Mouse (Mus musculus) brain, adult 2 months (tissue): ENCODE results near the gene Rab5if.
A peak's percentile ranks its signal among the peaks of the same experiment; 100 is the strongest.
"Not testable (repeated sequence)": the region's sequence is repeated elsewhere in the genome, so short reads cannot be mapped to it uniquely, and the experiment has no call there.

Experiments used
- DNase-seq: peaks from one replicate; pipeline ENCODE4 v3.0.0; 2011; ENCODE audit warnings: low read depth, low spot score

Rab5if gene

DNA sequence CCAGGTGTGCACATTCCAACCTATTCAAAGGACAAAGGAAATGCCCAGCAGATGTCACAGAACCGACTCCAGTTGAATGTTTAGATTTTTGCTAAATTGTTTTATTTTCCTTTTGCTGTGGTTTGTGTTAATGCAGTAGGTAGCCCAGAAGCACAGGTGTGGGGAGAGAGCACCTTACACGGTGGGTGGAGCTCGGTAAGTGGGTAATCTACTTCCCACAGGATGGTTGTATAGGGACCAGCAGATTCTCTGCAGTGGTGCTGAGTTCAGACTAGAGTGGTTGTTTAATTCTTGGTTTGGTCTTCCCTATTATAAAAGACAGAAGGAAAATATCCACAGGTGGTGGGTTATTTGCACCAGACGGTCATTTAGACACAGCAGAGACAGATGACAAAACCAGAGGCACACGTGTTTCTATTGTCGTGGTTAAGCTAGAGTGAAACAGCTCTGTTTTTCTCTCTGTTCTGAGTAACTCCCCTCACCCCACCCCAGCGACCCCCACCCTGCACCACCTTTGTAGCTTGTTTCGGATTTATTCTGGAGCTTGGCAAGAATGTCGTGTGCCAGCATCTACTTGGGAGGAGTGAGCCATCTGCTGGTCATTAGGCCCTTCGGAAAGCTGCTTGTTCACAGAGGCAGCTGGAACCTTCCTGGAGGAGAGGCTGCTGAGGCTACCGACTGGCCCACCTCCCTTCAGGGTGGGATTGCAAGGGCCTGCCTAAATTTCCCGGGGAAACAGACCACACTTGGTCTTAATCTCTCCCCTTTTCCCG is 8.7 kb upstream of the Rab5if start:
- peak; percentile 88 for DNase-seq

DNA sequence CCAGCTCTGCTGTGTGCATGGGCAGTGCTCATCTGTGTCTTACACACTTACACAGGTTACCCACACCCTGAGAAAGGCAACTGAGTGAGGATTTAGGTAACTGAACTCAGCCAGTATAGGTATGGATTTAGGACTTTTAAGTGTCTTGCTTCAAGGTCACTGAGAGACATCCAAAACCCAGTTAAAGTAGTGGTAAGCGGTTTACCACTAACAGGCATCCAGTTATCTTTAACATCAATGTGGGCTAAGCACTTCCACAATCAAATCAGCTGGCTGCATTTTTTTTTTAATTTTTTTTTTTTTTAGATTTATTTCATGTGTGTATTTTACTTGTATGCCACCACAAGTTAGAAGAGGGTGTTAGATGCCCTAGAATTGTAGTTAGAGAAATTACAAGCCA is 6.6 kb upstream of the Rab5if start:
- no peak for DNase-seq

DNA sequence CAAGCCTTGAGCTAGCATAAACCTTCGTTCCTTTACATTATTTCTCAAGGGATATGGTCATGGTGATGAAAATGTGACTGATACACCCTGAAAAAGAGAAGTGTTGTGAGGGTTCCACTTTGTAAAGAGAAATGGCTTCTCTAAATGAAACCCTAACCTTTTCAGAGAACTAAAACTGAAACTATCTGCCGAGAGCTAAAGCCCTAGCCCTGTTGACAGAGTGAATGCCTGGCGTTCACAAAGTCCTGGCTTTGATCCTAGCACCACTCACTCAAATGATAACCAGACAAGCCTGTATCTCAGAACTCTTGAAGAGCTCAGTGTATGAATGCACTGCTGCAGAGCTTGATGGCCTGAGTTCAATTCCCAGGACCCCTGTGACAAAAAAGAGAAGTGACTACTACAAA is 5.5 kb upstream of the Rab5if start:
- no peak for DNase-seq

DNA sequence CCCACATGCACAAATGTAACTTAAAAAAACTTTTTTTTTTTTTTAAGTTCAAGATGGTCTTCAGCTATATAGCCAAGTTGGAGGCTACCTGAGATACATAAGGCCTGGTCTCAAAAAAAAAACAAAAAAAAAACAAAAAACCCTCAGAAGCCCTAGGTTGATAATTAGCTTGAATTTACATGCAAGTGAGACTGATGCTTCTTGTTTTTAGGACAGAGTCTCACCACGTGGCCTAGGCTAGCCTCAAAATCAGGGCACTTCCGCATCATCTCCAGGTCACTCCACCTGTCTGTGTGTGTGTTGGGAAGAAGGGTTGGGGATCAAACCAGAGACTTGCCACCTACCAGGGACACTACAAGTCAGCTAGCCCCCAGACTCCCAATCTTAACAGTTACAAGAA is 5.1 kb upstream of the Rab5if start, which contains the start of gene 4930518I15Rik:
TSS of gene 4930518I15Rik (minus strand) at position 112 of the 400 bp plus-strand sequence.
- DNase-seq: no peak

DNA sequence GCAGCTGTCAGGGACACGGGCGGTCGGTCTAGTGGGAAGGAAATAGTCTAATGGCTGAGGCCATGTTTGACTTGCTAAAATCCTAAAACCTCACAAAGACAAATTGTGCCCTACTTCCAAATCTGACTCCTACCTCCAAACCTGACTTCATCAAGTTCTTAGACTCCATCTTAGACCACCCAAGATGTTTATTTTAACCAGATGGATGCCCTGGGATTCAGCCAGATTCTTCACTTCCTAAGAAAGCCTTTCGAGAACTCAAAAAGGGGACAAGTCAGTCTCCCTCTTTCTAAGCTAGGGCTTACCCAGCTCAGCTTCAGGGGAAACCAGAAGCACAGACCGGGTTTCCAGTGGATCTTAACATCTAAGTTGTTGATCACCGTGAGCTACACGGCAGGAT is 4.3 kb upstream of the Rab5if start:
- no peak for DNase-seq

DNA sequence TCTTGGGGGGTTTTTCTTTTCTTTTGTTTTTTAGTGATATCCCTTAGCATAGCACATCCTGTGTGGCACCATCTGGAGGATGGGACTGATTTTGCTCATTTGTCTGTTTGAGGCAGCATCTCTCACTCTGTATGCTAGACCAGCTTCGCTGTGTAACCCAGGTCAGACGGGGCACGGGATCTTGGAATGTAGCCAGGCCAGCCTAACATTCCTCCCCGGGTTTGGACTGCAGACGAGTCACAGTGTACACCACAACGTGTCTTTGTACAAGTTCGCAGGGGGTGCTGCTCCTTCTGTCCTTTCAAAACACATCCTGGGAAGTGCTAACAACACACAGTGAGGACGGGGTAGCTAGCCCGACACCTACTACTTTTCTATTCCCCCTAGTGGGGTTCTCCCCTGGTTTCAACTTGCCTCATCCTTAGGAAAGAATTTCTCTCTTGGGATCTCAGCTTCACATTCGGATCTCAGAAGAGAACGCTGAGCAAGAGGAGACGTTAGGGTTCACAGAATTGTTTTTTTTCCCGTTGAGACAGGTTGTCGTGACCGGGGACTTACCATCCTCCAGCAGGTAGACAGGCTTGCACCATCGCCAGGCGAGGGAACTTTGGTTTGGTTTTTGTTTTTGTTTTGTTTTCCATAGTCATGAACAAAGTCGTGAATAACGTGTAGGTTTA is 749 bp upstream of the Rab5if start:
- peak; percentile 32 for DNase-seq

DNA sequence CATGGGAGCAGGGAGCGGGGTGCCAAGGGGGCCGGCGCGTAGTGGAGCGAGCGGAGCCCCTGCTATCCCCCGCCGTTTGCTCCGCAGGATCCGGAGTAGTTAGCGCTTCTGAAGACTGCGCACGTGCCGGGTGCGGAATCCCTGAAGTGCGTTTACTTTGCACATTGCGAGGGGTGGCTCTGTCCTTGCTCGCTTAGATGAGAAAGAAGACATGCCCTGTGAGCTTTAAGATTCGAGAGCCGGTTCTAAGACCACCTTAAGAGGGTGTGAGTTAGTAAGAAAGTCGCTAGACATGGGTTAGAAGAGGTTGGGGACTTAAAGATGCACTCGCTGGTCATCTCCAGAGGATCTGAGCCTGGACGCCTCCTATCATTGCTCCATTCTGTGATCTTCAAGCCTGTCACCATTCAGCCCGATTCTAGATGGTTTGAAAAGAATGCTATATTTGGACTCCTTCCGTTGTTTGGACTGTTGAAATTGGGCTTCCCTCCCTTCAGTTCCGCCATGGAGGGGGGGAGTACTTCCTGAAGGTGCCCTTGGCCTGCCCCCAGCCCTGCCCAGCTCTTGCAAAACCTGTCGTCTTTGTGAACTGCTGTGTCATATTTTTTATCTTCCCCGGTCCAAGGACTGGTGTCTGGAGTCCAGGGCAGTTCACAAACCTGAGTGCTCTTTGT is 696 bp downstream of the Rab5if start:
- peak; percentile 18 for DNase-seq

DNA sequence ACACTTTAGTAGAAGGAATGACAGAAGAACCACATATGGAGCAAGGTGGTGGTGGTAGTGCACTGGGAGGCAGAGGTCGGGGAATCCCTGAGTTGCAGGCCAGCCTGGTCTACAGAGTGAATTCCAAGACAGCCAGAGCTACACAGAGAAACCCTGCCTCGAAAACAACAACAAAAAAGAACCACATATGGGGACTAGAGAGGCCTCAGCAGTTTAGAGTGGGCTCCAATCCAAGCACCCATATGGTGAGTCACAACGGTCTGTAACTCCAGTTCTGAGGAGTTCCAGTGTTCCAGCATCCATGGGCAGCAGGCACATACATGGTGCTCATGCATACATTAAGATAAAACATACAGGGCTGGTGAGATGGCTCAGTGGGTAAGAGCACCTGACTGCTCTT is 1.6 kb downstream of the Rab5if start:
- peak; percentile 55 for DNase-seq

DNA sequence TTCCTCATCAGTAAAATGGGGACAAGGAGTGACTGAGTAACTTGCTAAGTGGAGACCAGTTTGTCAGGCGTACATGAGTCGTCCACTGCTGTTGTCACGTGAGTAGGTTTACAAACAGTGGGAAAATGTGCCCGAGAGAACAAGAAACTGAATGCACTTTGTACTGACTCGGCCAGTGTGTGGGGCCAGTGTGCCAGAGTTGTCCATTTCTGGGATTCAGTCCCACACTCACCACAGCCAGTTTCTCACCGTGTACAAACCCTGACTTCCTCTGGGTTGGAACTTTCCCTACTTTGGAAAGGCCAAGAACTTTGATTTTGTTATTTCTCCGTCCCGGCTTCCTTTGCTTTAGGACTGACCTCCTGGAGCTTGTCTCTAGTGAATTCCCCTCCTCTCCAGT is 6.1 kb downstream of the Rab5if start:
- DNase-seq: peak; percentile 49

DNA sequence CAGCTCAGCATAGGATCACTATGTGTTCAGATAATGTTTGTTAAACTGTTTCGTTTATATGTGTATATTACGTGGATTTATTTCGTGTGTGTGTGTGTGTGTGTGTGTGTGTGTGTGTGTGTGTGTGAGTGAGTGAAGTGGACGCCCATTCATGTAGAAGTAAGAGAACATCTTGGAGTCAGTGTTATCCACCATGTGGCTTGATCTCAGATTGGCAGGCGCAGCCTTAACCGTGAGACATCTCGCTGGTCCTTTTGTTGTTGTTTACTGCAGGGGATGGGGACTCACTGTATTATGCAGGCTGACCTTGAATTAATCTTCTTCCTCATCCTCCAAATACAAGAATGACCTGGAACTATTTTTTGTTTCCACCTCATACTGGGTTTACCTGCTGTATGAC is 6.6 kb downstream of the Rab5if start:
- DNase-seq: no peak

DNA sequence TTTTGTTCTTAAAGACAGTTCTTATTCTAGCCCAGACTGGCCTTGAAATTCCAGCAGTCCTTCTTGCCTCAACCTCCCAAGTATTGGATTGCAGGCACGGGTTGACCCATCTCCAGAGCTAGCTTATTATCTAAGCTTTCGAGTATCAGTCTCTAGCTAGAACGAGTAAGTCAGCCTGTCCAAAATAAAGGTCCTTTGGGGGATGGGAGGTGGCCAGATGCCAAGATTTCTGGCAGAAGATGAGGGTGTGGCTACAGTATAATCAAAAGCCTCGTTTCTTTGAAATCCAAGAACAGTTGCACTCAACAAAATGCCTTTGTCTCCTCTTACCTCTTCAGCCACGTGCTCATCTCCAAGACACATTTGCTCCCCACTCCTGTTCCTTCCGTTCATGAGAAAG is 7.6 kb downstream of the Rab5if start:
- no peak for DNase-seq

DNA sequence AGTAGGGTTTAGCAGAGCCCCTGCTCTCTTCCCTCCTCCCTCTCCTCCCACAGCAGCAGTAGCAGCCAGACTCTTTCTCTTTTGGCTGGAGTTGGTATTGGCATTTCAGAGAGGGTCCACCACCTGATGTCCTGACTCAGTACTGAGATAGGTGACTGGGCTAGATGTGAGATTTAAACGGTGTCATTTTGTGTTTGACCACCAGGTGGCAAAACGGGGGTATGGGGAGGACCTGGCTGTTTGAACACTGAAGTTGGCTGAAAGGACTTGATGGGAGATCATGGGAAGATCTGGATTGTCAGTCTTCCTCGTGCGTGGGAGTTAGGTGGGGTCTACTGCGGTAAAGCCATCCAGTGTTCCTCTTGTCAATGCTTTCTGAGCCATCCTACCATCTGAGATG is 10.7 kb downstream of the Rab5if start:
- peak; percentile 90 for DNase-seq

DNA sequence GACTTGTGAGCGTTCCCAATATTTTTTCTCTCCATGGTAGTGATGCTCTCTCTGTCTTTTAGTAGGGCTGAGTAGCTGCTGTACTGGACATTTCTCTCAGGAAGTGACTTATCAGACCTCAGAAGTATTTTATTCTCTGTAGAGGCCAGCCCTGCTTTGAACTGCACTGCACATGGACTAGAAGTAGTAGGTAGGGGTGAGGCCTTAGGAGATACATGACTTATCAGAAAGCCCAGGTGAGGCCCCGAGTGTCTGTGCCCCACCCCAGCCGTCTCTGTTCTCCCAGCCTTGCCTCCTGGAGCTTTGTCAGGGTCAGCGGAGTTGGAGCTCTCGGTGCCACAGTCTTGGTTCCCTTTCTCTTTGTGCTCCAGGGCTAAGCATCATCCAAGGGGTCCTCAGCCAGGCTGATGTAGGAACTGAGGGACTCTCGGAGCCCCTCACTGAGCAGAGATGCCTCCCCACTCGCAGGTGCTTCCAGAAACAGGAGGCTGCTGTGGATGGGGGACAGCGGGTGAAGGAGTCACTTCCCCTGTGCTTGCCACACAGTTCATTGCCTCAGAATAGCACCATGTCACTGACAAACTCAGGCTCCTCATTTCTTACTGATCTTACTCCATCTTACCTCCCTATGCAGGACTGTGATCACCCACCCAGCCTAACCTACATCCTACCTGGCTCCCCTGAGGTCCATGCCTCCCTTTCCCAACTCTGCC is 11.3 kb downstream of the Rab5if start:
- DNase-seq: no peak

DNA sequence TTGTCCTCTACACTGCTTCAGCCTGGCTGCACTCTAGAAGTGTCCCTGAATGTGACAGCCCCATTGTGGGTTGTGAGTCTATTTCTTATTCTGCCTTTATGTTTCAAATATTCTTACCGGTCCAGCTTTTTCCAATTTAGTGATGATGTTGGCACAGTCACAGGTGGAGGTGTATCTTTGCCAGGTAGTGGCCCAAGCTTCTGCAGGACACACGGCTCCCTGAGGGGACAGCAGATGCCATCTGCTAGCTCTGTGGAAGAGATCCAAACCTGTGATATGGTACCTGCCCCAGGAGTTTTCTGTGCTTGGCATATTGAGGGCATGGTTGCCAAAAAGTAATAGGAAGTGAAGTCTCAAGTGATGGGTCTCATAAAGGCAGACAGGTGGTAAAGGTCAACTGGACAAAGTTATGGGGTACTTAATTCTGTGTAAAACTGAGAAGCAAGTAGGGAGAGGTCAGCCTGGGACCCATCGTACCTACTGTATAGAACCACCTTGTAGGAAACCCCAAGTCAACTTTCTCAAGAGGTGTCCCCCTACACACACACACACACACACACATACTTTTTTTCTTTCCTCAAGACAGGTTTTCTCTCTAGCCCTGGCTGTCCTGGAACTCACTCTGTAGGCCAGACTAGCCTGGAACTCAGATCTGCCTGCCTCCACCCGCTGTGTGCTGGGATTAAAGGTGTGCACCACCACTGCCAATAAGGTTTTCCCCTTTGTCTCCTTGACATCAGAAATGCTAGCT is 12.0 kb downstream of the Rab5if start:
- peak; percentile 98 for DNase-seq

DNA sequence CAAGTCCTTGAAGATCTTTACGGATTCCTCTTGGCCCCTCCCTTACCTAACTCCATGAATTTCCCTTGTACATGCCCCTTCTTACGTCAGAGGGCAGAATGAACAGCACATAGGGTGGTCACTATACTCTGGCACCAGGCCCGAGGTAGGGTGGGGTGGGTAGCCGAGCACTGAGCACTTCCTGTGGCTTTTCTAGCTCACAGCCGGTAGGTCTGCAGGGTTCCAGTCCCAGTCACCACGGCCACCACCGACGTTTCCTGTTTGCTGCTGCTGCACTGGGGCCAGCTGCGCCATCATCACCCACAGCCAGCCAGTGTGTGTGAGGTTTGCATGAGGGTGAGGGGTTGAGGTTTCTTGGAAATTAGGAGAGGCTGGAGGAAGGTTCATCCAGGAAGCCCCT is 14.8 kb downstream of the Rab5if start:
- no peak for DNase-seq

DNA sequence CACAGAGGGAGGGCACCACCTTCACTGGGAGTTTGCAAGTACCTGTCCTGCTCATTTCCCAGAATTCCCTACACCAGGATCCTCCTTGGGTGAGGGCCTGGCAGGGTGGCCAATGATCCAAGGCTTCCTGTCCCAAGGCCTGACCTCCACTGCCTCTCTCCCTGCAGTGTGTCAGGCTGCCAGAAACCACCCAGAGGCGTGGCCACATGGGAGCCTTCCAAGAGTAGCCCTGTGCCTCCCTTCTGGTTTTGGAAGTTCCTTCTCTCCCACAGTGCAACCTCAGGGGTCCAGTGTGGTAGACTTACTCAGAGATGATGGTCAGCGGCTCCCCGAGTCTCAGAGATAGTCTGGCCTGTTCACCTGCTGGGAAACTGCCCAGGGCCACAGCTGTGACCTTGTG is 16.6 kb downstream of the Rab5if start:
- no peak for DNase-seq

DNA sequence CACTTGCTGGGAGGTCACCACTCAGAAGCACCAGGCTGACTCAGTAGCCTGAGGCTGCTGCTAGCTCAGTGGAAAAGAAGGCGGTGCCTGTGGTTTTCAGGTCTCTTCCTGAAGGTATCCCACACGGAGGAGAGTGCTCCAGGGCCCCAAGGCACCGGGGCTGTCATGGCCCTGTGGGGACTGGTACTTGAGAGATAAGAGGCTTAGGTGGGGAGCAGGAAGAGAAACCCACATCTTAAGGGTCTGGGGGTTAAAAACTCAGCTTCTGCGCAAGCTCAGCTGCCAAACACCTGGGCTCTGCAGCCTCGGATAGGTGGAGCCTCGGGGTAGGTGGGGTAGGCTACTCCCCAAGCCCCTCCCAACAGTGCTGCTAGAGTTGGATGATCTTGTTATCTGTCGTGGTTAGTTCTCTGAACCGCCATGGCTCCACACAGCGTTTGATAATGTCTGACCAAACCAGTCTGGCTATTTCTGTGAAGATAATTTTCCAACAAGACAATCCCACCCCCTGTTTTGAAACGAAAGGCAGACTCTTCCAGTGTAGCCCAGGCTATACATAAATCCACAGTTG is 19.6 kb downstream of the Rab5if start:
- DNase-seq: no peak

DNA sequence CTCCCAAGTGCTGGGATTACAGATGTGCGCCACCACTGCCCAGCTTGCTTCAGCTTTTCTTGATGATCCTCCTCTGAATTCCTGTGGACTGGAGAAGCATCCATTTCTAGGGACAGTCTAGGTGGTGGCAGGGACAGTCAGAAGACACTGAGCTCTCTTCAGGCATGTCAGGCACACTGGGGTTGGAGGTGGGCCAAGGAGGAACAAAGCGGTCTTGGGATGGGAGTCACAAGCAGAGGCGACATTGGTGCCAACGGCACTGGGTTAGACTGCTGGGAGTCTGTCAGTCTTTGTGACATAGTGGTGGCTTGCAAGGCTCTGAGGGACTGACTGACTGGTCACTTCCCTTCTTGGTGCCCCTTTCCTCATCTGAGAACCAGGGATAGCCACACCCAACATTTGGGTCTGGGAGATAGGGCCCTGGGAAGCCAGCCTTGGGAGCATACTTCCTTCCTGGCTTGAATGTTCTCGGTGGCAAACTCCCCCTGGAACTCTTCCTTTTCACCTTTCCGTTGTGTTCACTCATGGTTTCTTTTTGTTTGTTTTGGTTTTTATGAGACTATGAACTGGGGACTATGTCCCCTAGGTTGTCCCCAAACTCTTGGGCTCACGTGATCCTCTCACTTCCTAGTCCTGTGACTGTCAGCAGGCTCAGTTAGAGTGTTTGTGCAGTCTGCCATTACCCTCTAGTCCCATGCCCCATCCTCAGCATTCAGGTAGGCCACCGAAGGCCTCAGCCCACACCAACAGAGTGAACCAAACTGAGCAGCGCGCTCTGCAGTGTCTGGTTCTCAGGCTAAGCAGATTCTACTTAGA is 21.7 kb downstream of the Rab5if start:
- DNase-seq: no peak

DNA sequence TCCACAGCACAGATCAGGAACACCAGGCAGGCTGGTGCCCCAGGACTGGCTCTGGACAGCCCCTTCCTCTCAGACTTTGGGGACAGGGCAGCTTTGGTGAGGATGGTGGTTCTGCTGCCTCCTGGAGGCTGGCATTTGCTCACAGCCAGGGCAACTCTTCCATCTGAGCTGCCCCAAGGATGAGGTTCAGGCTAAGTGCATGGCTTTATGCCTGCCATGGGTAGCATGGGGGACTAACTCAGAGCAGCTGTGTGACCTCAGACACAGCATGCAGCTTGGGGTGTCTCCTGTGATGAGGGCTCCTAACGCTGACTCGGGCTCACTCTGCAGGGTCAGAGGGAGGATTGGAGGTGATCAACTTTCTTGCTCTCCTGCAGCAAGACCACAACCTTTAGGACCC is 22.7 kb downstream of the Rab5if start:
- not testable (repeated sequence) for DNase-seq

DNA sequence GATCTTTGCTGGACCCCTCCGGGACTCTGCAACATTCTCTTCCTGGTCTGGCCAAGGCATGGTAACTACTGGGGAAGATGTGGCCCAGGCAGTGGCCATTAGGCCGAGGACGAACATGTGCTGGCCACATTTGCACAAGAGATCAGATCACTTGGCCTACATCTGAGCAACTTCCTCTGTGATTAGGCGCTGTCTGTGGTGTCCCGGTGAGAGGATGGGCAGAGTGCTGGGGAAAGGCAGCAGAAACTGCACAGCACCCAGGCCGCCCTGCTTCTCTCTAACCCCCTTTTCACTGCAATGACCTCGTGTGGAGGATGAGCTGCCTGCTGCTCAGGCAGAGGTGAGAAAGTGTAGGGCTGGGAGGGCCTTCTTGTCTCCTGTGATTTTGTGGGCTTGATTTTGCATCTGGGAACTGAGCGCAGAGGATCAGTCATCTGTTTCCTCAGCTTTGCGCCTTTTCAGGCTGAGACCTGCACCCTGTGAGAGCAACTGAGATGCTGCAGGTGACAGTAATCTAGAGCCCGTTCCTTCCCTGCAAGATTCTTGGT is 23.2 kb downstream of the Rab5if start:
- no peak for DNase-seq
